Mouse (Mus musculus) intestine, embryonic 15.5 days (tissue): ENCODE measurements around the gene Avpr1a. TPM values are rescaled to one million over a fixed set of nuclear protein-coding genes. Genes with fewer than 3 reads are reported as not detected.

ENCODE experiments used
- ATAC-seq: fragments of 200-750 bp; cut with Nextera tagmentation; 2 replicates; pipeline ENCODE4 v1.8.0; 2017; ENCODE audit warnings: moderate TSS enrichment, moderate library complexity
- H3K27ac ChIP-seq: fragments of 300-500 bp; sonication (generic); 2 replicates; pipeline ENCODE4 v1.5.1; 2015; ENCODE audit warnings: mild to moderate bottlenecking, inconsistent platforms
- H3K27me3 ChIP-seq: fragments of 300-500 bp; sonication (generic); replicated peaks from 2 replicates; pipeline ENCODE4 v1.6.1; 2015; ENCODE audit warnings: inconsistent platforms
- H3K36me3 ChIP-seq: fragments of 300-500 bp; sonication (generic); 2 replicates; pipeline ENCODE4 v1.6.1; 2015; ENCODE audit warnings: inconsistent platforms
- H3K4me1 ChIP-seq: fragments of 300-500 bp; sonication (generic); replicated peaks from 2 replicates; pipeline ENCODE4 v1.6.1; 2015; ENCODE audit warnings: inconsistent platforms
- H3K4me2 ChIP-seq: fragments of 300-500 bp; sonication (generic); replicated peaks from 2 replicates; pipeline ENCODE4 v1.6.1; 2015; ENCODE audit warnings: mild to moderate bottlenecking, inconsistent platforms
- H3K4me3 ChIP-seq: fragments of 300-500 bp; sonication (generic); replicated peaks from 2 replicates; pipeline ENCODE4 v1.5.1; 2015; ENCODE audit warnings: inconsistent platforms
- H3K9ac ChIP-seq: fragments of 300-500 bp; sonication (generic); 2 replicates; pipeline ENCODE4 v1.6.1; 2015; ENCODE audit warnings: inconsistent platforms
- H3K9me3 ChIP-seq: fragments of 300-500 bp; sonication (generic); 2 replicates; pipeline ENCODE4 v1.6.1; 2016; ENCODE audit warnings: inconsistent platforms
- WGBS: fragments of 180-500 bp; shearing (Covaris S2); methylation state at CpG from one replicate; pipeline ENCODE4 v1.1.7; 2015; 5-methylcytosine and 5-hydroxymethylcytosine counted together
- polyA plus RNA-seq: library from polyadenylated mRNA; unstranded; fragments of >200 nt; fragmentation: Nextera tagmentation; extraction: Ambion mirVana; gene quantifications from 2 replicates; pipeline ENCODE4 v1.2.1, GENCODE M21; 2015

The Avpr1a gene
- polyA plus RNA-seq, 1 experiment from 2014 or later = 4.1 TPM

DNA sequence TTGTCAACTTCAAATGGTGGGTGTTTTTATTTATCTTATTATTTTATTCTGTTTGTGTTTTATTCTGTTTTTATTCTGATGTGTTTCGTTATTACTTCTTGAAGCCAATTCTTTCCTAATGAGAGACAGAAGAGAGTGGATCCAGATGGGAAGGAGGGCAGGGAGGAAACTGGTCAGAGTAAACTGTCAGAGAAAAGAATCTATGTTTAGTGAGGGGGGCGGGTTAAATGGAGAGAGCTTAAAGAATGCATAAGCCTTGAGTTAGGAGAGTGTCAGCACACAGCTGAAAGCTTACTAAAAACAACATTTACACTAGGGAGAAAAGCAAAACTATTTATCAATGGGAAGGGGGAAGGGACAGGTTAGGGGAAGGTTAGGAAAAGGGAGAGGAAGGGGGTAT, 50.3 kb downstream of the Avpr1a start:
- H3K27ac ChIP-seq = no peak overlapping the region
- ATAC-seq = no peak
- WGBS = 31% methylated on average over 2 of the region's 2 CpGs

DNA sequence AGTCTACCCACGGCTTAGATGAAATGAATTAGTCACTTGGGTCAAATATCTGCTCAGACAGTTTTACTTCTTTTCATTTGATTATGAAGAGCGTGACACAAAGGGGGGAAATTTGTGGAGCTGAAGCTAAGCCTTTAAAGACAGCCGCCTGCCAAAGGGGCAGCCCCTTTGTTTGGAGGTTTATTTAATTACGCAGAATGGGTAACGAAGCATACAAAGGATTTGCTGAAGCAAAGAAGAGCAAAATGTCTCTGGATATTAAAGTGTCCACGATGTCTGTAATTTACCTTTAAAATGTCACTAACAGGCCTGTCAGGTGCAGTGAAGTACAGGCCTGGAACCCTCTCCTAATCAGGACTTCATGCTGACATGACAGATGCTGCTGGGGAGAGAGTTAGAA, 51.0 kb downstream of the Avpr1a start:
- 75% methylated on average over 6 of the region's 6 CpGs for WGBS

More for the DNA sequence above, 50.3 kb downstream of the Avpr1a start:
- Histone ChIP-seq H3K4me1 (no peaks in the 10 kb centered on the region), H3K36me3 (no peaks in the 10 kb centered on the region), H3K27me3 (no peaks in the 10 kb centered on the region), H3K4me2 (no peak overlapping the region), H3K9ac (no peak overlapping the region), H3K9me3 (no peaks in the 10 kb centered on the region), H3K4me3 (no peak overlapping the region)

More for the DNA sequence above, 51.0 kb downstream of the Avpr1a start:
- no peak overlapping the region for H3K9ac ChIP-seq
- no peak overlapping the region for H3K4me3 ChIP-seq
- no peaks in the 10 kb centered on the region for H3K9me3 ChIP-seq
- ATAC-seq = no peak
- no peaks in the 10 kb centered on the region for H3K27me3 ChIP-seq
- H3K4me2 ChIP-seq = no peak overlapping the region
- no peaks in the 10 kb centered on the region for H3K4me1 ChIP-seq
- no peak overlapping the region for H3K27ac ChIP-seq
- H3K36me3 ChIP-seq = no peaks in the 10 kb centered on the region

Other genes starting within 250 kb of the Avpr1a start
- gene Ppm1h, start 230.3 kb downstream of the Avpr1a start, polyA plus RNA-seq = 13.7 and 14.8 TPM in 2 replicates